Mouse (Mus musculus): ENCODE results near the gene Hoxd4. TPM values are rescaled to one million over a fixed set of nuclear protein-coding genes. Genes with fewer than 3 reads are reported as not detected.

Gene Hoxd4
- total RNA-seq (2017) = not detected in 2 replicates

- ATAC-seq (replicated peaks in 1 of 2; ENCODE audit: insufficient read depth in 1 of 2, low FRiP score in 2 of 2, low TSS enrichment in 1 of 2, low read depth in 1 of 2, poor library complexity in 2 of 2, severe bottlenecking in 2 of 2) = no peak
Observed at GRCm38 (mm10) chr2:74711721-74712621, at the start of gene Hoxd4, which contains the start of gene Hoxd3. Gene Hoxd4 (plus strand): TSS chr2:74711929. Gene Hoxd3 (plus strand): TSS chr2:74711927.

- peak; percentile 57 to 65; a peak in 3 of 4 replicates for ATAC-seq (replicated peaks in 1 of 2; ENCODE audit: insufficient read depth in 1 of 2, low FRiP score in 2 of 2, low TSS enrichment in 1 of 2, low read depth in 1 of 2, poor library complexity in 2 of 2, severe bottlenecking in 2 of 2)
Observed at GRCm38 (mm10) chr2:74663291-74663925, 48.3 kb upstream of the Hoxd4 start.

- ATAC-seq (replicated peaks in 1 of 2; ENCODE audit: insufficient read depth in 1 of 2, low FRiP score in 2 of 2, low TSS enrichment in 1 of 2, low read depth in 1 of 2, poor library complexity in 2 of 2, severe bottlenecking in 2 of 2) = no peak
Observed at GRCm38 (mm10) chr2:74666411-74666810, 45.3 kb upstream of the Hoxd4 start.

- ATAC-seq (replicated peaks in 1 of 2; ENCODE audit: insufficient read depth in 1 of 2, low FRiP score in 2 of 2, low TSS enrichment in 1 of 2, low read depth in 1 of 2, poor library complexity in 2 of 2, severe bottlenecking in 2 of 2) = no peak
Observed at GRCm38 (mm10) chr2:74667191-74667841, 44.4 kb upstream of the Hoxd4 start.

- ATAC-seq (replicated peaks in 1 of 2; ENCODE audit: insufficient read depth in 1 of 2, low FRiP score in 2 of 2, low TSS enrichment in 1 of 2, low read depth in 1 of 2, poor library complexity in 2 of 2, severe bottlenecking in 2 of 2) = no peak
Observed at GRCm38 (mm10) chr2:74667842-74668357, 43.8 kb upstream of the Hoxd4 start, which contains the start of gene Hoxd13. Gene Hoxd13 (plus strand): TSS chr2:74668310.

GRCm38 (mm10) chr2:74668370-74669229, 43.1 kb upstream of the Hoxd4 start:
- no peak for ATAC-seq (replicated peaks in 1 of 2; ENCODE audit: insufficient read depth in 1 of 2, low FRiP score in 2 of 2, low TSS enrichment in 1 of 2, low read depth in 1 of 2, poor library complexity in 2 of 2, severe bottlenecking in 2 of 2)

- no peak for ATAC-seq (replicated peaks in 1 of 2; ENCODE audit: insufficient read depth in 1 of 2, low FRiP score in 2 of 2, low TSS enrichment in 1 of 2, low read depth in 1 of 2, poor library complexity in 2 of 2, severe bottlenecking in 2 of 2)
Observed at GRCm38 (mm10) chr2:74669230-74669578, 42.5 kb upstream of the Hoxd4 start.

GRCm38 (mm10) chr2:74669650-74670235, 42.0 kb upstream of the Hoxd4 start:
- ATAC-seq (replicated peaks in 1 of 2; ENCODE audit: insufficient read depth in 1 of 2, low FRiP score in 2 of 2, low TSS enrichment in 1 of 2, low read depth in 1 of 2, poor library complexity in 2 of 2, severe bottlenecking in 2 of 2) = no peak

GRCm38 (mm10) chr2:74670632-74671188, 41.0 kb upstream of the Hoxd4 start:
- no peak for ATAC-seq (replicated peaks in 1 of 2; ENCODE audit: insufficient read depth in 1 of 2, low FRiP score in 2 of 2, low TSS enrichment in 1 of 2, low read depth in 1 of 2, poor library complexity in 2 of 2, severe bottlenecking in 2 of 2)

- no peak for ATAC-seq (replicated peaks in 1 of 2; ENCODE audit: insufficient read depth in 1 of 2, low FRiP score in 2 of 2, low TSS enrichment in 1 of 2, low read depth in 1 of 2, poor library complexity in 2 of 2, severe bottlenecking in 2 of 2)
Observed at GRCm38 (mm10) chr2:74671847-74672246, 39.9 kb upstream of the Hoxd4 start.

- peak in 1 of 2 experiments; percentile 67; a peak in 1 of 4 replicates for ATAC-seq (replicated peaks in 1 of 2; ENCODE audit: insufficient read depth in 1 of 2, low FRiP score in 2 of 2, low TSS enrichment in 1 of 2, low read depth in 1 of 2, poor library complexity in 2 of 2, severe bottlenecking in 2 of 2)
Observed at GRCm38 (mm10) chr2:74672481-74673362, 39.0 kb upstream of the Hoxd4 start.

- no peak for ATAC-seq (replicated peaks in 1 of 2; ENCODE audit: insufficient read depth in 1 of 2, low FRiP score in 2 of 2, low TSS enrichment in 1 of 2, low read depth in 1 of 2, poor library complexity in 2 of 2, severe bottlenecking in 2 of 2)
Observed at GRCm38 (mm10) chr2:74673835-74674425, 37.8 kb upstream of the Hoxd4 start.

- ATAC-seq (replicated peaks in 1 of 2; ENCODE audit: insufficient read depth in 1 of 2, low FRiP score in 2 of 2, low TSS enrichment in 1 of 2, low read depth in 1 of 2, poor library complexity in 2 of 2, severe bottlenecking in 2 of 2) = no peak
Observed at GRCm38 (mm10) chr2:74674881-74675665, 36.7 kb upstream of the Hoxd4 start, which contains the start of gene Hoxd12. Gene Hoxd12 (plus strand): TSS chr2:74675013.

GRCm38 (mm10) chr2:74675666-74676282, 36.0 kb upstream of the Hoxd4 start:
- no peak for ATAC-seq (replicated peaks in 1 of 2; ENCODE audit: insufficient read depth in 1 of 2, low FRiP score in 2 of 2, low TSS enrichment in 1 of 2, low read depth in 1 of 2, poor library complexity in 2 of 2, severe bottlenecking in 2 of 2)
